Mouse (Mus musculus) intestine, postnatal 0 days (tissue): ENCODE data around the gene Tfap2c. TPM values are rescaled to one million over a fixed set of nuclear protein-coding genes. Genes with fewer than 3 reads are reported as not detected.

ENCODE experiments used
- ATAC-seq: fragments of 200-750 bp; cut with Nextera tagmentation; 2 replicates; pipeline ENCODE4 v1.8.0; 2017; ENCODE audit warnings: mild to moderate bottlenecking, moderate TSS enrichment, moderate library complexity
- H3K27ac ChIP-seq: fragments of 300-500 bp; sonication (generic); 2 replicates; pipeline ENCODE4 v1.5.1; 2014; ENCODE audit warnings: mild to moderate bottlenecking, low read depth, low read length, moderate library complexity
- H3K27me3 ChIP-seq: fragments of 300-500 bp; sonication (generic); replicated peaks from 2 replicates; pipeline ENCODE4 v1.6.1; 2014; ENCODE audit warnings: low read length, mixed read lengths; ENCODE audit not compliant: control insufficient read depth, insufficient read depth
- H3K36me3 ChIP-seq: fragments of 300-500 bp; sonication (generic); 2 replicates; pipeline ENCODE4 v1.6.1; 2014; ENCODE audit warnings: mild to moderate bottlenecking, moderate library complexity; ENCODE audit not compliant: control insufficient read depth, insufficient read depth
- H3K4me1 ChIP-seq: fragments of 300-500 bp; sonication (generic); replicated peaks from 2 replicates; pipeline ENCODE4 v1.6.1; 2014; ENCODE audit warnings: antibody characterized with exemption, low read length, mixed read lengths; ENCODE audit not compliant: control insufficient read depth, insufficient read depth
- H3K4me2 ChIP-seq: fragments of 300-500 bp; sonication (generic); replicated peaks from 2 replicates; pipeline ENCODE4 v1.6.1; 2014; ENCODE audit warnings: low read depth, mild to moderate bottlenecking, moderate library complexity
- H3K4me3 ChIP-seq: fragments of 300-500 bp; sonication (generic); 2 replicates; pipeline ENCODE4 v1.5.1; 2014; ENCODE audit warnings: low read depth, low read length
- H3K9ac ChIP-seq: fragments of 300-500 bp; sonication (generic); 2 replicates; pipeline ENCODE4 v1.6.1; 2014; ENCODE audit warnings: mild to moderate bottlenecking, low read depth, low read length
- H3K9me3 ChIP-seq: fragments of 300-500 bp; sonication (generic); 2 replicates; pipeline ENCODE4 v1.6.1; 2016; ENCODE audit warnings: mixed run types; ENCODE audit not compliant: control insufficient read depth
- CTCF ChIP-seq: sonication (generic); IDR thresholded peaks from 2 replicates; pipeline ENCODE4 v1.5.1; 2016; ENCODE audit warnings: low read depth, mild to moderate bottlenecking, control low read depth, antibody characterized with exemption, moderate library complexity
- whole genome bisulfite sequencing: fragments of 180-500 bp; shearing (Covaris S2); extraction: QIAGEN DNeasy Blood & Tissue Kit; methylation state at CpG from one replicate; pipeline ENCODE4 v1.1.7; 2014; 5-methylcytosine and 5-hydroxymethylcytosine counted together
- polyA plus RNA-seq: library from polyadenylated mRNA; unstranded; fragments of >200 nt; fragmentation: Nextera tagmentation; extraction: Ambion mirVana; gene quantifications from 2 replicates; pipeline ENCODE4 v1.2.1, GENCODE M21; 2015

Tfap2c gene
- polyA plus RNA-seq, 1 experiment from 2014 or later = not detected

DNA sequence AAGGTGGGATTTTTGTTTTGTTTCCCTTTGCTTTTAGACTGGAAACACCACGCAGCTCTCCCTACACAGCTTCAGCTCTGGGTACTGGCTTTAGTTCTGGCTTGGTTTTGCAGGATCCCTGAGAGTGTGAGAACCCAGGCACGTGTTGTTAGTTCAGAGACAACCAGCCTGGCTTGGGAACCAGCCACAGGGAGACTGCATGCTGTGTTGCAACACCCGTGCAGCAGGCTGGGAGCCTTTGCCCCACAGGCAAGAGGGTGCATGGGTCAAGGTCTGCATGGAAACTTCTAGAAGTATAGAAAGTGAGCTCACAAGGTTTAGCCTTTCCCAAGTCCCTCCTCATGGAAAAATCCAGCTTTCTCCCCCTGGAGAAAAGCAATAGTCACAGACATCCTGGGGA, 38.5 kb upstream of the Tfap2c start:
- TF ChIP-seq CTCF = no peak
- H3K27me3 ChIP-seq = no peaks in the 10 kb centered on the region
- ATAC-seq = no peak
- H3K4me1 ChIP-seq = no peaks in the 10 kb centered on the region
- H3K9ac ChIP-seq = no peak overlapping the region
- no peak overlapping the region for H3K4me2 ChIP-seq
- whole genome bisulfite sequencing = 42% methylated on average over 3 of the region's 3 CpGs
- H3K9me3 ChIP-seq = no peaks in the 10 kb centered on the region
- no peak overlapping the region for H3K4me3 ChIP-seq
- no peaks in the 10 kb centered on the region for H3K36me3 ChIP-seq
- H3K27ac ChIP-seq = no peak overlapping the region

DNA sequence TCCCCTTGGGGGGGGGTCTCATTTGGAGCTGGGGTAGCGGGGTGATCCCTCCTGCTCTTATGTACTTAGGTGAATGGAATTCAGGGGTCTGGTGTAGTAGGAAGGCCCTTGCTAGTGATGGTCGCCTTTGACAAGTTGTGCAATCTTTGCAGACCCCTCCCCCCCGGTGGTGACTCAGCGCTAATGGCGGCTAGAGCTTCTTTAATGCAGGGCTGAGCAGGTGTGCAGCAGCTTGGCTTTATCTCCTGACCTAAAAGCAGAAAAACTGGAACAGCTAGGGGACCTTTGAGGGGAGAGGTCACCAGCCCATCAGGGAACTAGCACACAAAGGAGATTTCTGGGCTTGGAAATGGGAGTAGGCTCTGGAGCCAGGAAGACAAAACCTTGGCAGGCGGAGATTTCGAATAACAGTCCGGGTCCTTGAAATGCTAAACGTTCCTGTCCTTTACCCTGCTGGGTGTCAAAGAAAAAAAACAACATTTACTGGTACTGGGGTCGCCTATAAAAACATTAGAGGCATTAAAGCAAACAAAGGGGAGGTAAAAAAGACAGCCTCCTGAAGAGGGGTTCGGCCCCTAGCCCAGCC, 32.9 kb upstream of the Tfap2c start:
- Histone ChIP-seq H3K9ac (no peak overlapping the region), H3K36me3 (no peaks in the 10 kb centered on the region), H3K4me3 (no peak overlapping the region), H3K4me2 (no peak overlapping the region), H3K4me1 (no peaks in the 10 kb centered on the region), H3K27ac (no peak overlapping the region), H3K9me3 (no peaks in the 10 kb centered on the region), H3K27me3 (no peaks in the 10 kb centered on the region)
- WGBS = 29% methylated on average over 11 of the region's 11 CpGs
- TF ChIP-seq CTCF = no peak
- ATAC-seq = no peak

- no peak overlapping the region for H3K27ac ChIP-seq
- no peaks in the 10 kb centered on the region for H3K4me1 ChIP-seq
- H3K36me3 ChIP-seq = no peaks in the 10 kb centered on the region
- no peaks in the 10 kb centered on the region for H3K9me3 ChIP-seq
- 84% methylated on average over 9 of the region's 9 CpGs for WGBS
- no peak for TF ChIP-seq CTCF
- ATAC-seq = no peak
- H3K9ac ChIP-seq = no peak overlapping the region
- H3K27me3 ChIP-seq = no peaks in the 10 kb centered on the region
- H3K4me3 ChIP-seq = no peak overlapping the region
- no peak overlapping the region for H3K4me2 ChIP-seq
Observed at GRCm38 (mm10) chr2:172520616-172521371, 28.6 kb upstream of the Tfap2c start.

DNA sequence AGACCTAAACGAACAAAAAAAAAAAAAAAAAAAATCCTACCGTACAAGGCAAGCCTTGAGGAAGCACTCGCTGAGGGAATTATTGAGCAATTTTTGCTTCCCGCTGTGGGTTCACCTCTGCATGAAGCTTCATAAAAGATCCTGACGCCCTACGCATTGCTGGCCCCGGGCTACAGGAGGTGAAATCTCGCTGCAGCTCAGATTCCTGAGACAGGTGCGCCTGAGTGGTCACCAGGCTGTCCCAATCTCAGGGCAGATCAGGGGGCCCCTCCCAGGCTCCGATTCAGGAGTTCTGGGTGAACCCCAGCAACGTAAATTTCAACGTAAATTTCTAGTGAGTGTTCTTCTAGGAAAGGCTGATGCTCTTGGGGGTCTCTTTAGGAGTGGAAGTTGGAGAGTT, 26.9 kb upstream of the Tfap2c start:
- Histone ChIP-seq H3K4me1 (no peaks in the 10 kb centered on the region), H3K27ac (no peak overlapping the region), H3K4me3 (no peak overlapping the region), H3K4me2 (no peak overlapping the region), H3K9me3 (no peaks in the 10 kb centered on the region), H3K9ac (no peak overlapping the region), H3K27me3 (no peaks in the 10 kb centered on the region), H3K36me3 (no peaks in the 10 kb centered on the region)
- 80% methylated on average over 11 of the region's 12 CpGs for WGBS
- ATAC-seq = no peak
- no peak for TF ChIP-seq CTCF

DNA sequence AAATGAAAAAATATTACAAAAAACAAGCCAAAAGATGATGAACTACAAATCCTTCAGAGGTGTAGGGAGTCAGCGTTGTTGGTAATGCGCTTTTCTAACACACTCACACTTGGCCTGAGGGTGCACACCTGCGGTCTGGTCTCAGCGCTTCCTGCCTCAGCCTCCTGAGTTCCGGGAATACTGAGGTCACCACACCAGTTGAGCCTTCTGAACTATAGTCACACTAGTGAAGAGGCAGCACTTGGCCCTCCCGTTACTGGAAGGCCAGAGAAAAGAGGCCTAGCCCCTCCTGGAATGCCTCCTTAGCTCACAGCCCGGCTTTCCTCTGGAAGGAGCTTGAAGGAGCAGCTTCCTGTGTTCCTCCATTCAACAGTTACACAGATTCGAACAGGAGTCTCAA, 22.2 kb upstream of the Tfap2c start:
- ATAC-seq = no peak
- Histone ChIP-seq H3K27ac (no peak overlapping the region), H3K36me3 (no peaks in the 10 kb centered on the region), H3K27me3 (no peaks in the 10 kb centered on the region), H3K9ac (no peak overlapping the region), H3K4me1 (no peaks in the 10 kb centered on the region), H3K4me2 (no peak overlapping the region), H3K9me3 (no peaks in the 10 kb centered on the region), H3K4me3 (no peak overlapping the region)
- WGBS = 80% methylated on average over 8 of the region's 8 CpGs
- no peak for TF ChIP-seq CTCF

GRCm38 (mm10) chr2:172543987-172544386, 5.4 kb upstream of the Tfap2c start:
- ATAC-seq = no peak
- Histone ChIP-seq H3K27ac (no peak overlapping the region), H3K9me3 (peaks cover 4% of the 10 kb centered on the region; the same call in 1 of the 2 replicates), H3K36me3 (no peaks in the 10 kb centered on the region), H3K4me1 (no peaks in the 10 kb centered on the region), H3K4me3 (no peak overlapping the region), H3K27me3 (peaks cover 54% of the 10 kb centered on the region), H3K4me2 (no peak overlapping the region), H3K9ac (no peak overlapping the region)
- WGBS = 59% methylated on average over 4 of the region's 4 CpGs
- TF ChIP-seq CTCF = no peak
